Mouse (Mus musculus) brain, embryonic 14.5 days (tissue): ENCODE results near the gene Card11.

ENCODE experiments used
- CTCF ChIP-seq: fragments of 200-500 bp; IDR thresholded peaks from 2 replicates; pipeline ENCODE4 v1.5.1; 2012; ENCODE audit warnings: inconsistent platforms, mild to moderate bottlenecking, moderate library complexity, borderline replicate concordance; ENCODE audit not compliant: insufficient read depth, insufficient read length; ENCODE audit errors: extremely low read depth
- POLR2A ChIP-seq: fragments of 200-500 bp; IDR thresholded peaks from 2 replicates; pipeline ENCODE4 v1.6.1; 2012; ENCODE audit warnings: mild to moderate bottlenecking, inconsistent platforms, borderline replicate concordance; ENCODE audit not compliant: poor library complexity, insufficient read depth, insufficient read length, severe bottlenecking; ENCODE audit errors: extremely low read depth

DNA sequence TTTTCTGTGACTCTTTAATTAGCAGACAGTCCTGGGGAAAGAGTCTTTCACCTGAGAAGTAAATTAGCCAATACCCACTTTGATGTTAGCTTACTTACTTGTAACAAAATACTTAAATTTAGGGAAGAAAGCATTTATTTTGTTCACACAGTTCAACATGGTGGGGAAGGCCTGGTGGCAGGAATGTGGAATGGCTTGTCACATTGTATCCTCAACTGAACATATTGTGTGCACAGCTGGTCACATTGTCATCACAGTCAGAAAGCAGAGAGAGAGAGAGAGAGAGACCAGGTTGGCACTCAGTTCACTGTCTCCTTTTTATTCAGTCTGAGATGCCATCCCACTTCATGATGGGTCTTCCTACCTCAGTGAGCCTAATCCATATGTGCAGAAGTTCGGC, 44.7 kb downstream of the Card11 start:
- TF ChIP-seq CTCF: no peak
- no peak for TF ChIP-seq POLR2A
